Mouse (Mus musculus) intestine, embryonic 16.5 days (tissue): Measurements from ENCODE around the gene Ankrd26. TPM values are rescaled to one million over a fixed set of nuclear protein-coding genes. Genes with fewer than 3 reads are reported as not detected.

Experiments used
- ATAC-seq: fragments of 200-750 bp; cut with Nextera tagmentation; 2 replicates; pipeline ENCODE4 v1.8.0; 2017; ENCODE audit warnings: moderate TSS enrichment, moderate library complexity
- H3K27ac ChIP-seq: fragments of 300-500 bp; sonication (generic); 2 replicates; pipeline ENCODE4 v1.5.1; 2014; ENCODE audit warnings: mild to moderate bottlenecking, low read length
- H3K27me3 ChIP-seq: fragments of 300-500 bp; sonication (generic); replicated peaks from 2 replicates; pipeline ENCODE4 v1.6.1; 2014; ENCODE audit warnings: low read length, control low read depth, mixed read lengths; ENCODE audit not compliant: control insufficient read depth, insufficient read depth
- H3K36me3 ChIP-seq: fragments of 300-500 bp; sonication (generic); 2 replicates; pipeline ENCODE4 v1.6.1; 2014; ENCODE audit warnings: low read length, control low read depth; ENCODE audit not compliant: control insufficient read depth, insufficient read depth
- H3K4me1 ChIP-seq: fragments of 300-500 bp; sonication (generic); 2 replicates; pipeline ENCODE4 v1.6.1; 2014; ENCODE audit warnings: low read length, control low read depth, mixed read lengths; ENCODE audit not compliant: control insufficient read depth, insufficient read depth
- H3K4me2 ChIP-seq: fragments of 300-500 bp; sonication (generic); 2 replicates; pipeline ENCODE4 v1.6.1; 2014; ENCODE audit warnings: low read depth, low read length, control low read depth
- H3K4me3 ChIP-seq: fragments of 300-500 bp; sonication (generic); 2 replicates; pipeline ENCODE4 v1.5.1; 2014; ENCODE audit warnings: mild to moderate bottlenecking, low read length
- H3K9ac ChIP-seq: fragments of 300-500 bp; sonication (generic); 2 replicates; pipeline ENCODE4 v1.6.1; 2014; ENCODE audit warnings: low read depth, low read length
- H3K9me3 ChIP-seq: fragments of 300-500 bp; sonication (generic); 2 replicates; pipeline ENCODE4 v1.6.1; 2016; ENCODE audit warnings: low read length, control low read depth; ENCODE audit not compliant: control insufficient read depth
- WGBS: fragments of 180-500 bp; shearing (Covaris S2); extraction: QIAGEN DNeasy Blood & Tissue Kit; methylation state at CpG from one replicate; pipeline ENCODE4 v1.1.7; 2014; 5-methylcytosine and 5-hydroxymethylcytosine counted together
- polyA plus RNA-seq: library from polyadenylated mRNA; unstranded; fragments of >200 nt; fragmentation: Nextera tagmentation; extraction: Ambion mirVana; gene quantifications from 2 replicates; pipeline ENCODE4 v1.2.1, GENCODE M21; 2015

Ankrd26 gene
- polyA plus RNA-seq, 1 experiment from 2014 or later: 8.6 TPM

DNA sequence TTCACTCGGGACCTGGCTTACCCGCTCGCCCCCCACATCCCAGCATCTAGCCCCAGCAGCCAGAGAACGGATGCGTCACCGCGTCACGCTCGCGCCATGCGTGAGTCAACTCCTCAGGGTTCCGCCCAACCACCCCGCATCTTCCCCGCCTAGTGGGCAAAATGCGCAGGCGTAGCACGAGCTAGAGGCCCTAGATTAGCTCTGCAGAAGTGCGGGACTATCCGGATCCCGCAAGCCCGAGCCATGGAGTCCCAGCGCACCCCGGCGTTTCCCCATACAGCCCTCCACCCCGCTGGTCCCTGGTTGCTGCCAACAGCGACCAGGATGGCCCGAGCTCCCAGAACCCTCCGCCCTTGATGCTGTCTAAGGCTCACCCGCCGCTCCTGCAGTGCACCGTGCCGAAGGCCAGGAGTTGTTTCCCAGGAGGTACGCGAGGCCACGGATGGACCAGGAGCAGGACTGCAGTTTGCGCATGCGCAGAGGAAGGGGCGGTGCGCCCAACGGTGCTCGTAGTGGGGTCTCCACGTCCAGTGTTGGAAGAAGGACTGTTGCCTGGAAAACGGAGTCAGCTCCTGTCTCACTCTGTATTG lies 106.9 kb downstream of the Ankrd26 start, which contains the start of gene Zfp248:
Zfp248 (minus strand) TSS at position 487 of the 590 bp plus-strand sequence.
- H3K27ac ChIP-seq: peak within 1 kb of the TSS; percentile 86
- peaks cover 8% of the 10 kb centered on the region; the same call in 1 of the 2 replicates for H3K4me1 ChIP-seq
- peak; percentile 96 for ATAC-seq
- H3K4me2 ChIP-seq: peak within 1 kb of the TSS; percentile 79
- no peaks in the 10 kb centered on the region for H3K36me3 ChIP-seq
- H3K9me3 ChIP-seq: no peaks in the 10 kb centered on the region
- peak within 1 kb of the TSS; percentile 86 for H3K9ac ChIP-seq
- no peaks in the 10 kb centered on the region for H3K27me3 ChIP-seq
- H3K4me3 ChIP-seq: peak within 1 kb of the TSS; percentile 72
- WGBS: under 1% methylated on average over 43 of the region's 43 CpGs

DNA sequence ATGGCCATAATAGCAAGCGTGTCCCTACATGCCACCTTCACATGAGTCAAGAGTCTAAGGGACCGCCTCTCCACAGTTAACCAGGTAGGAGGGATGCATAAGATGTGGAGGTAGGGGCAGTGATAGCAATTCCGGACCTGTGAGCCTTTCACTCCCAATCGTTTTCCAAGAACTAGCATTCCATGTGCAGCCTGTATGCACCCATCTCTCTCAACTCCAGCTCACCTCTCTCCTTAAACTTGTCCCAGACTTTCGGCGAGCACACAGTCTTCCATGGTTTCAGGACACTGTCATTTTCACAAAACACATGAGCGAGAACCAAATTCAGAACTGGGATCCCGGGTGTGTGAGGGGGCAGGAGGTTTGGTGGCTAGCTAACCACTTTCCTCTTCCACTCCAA lies 107.6 kb downstream of the Ankrd26 start:
- Histone ChIP-seq H3K9me3 (no peaks in the 10 kb centered on the region), H3K27me3 (no peaks in the 10 kb centered on the region), H3K4me3 (peak overlapping the region; percentile 72), H3K9ac (peak overlapping the region; percentile 86; the same call in 1 of the 2 replicates), H3K27ac (no peak overlapping the region), H3K36me3 (no peaks in the 10 kb centered on the region), H3K4me1 (peaks cover 8% of the 10 kb centered on the region; the same call in 1 of the 2 replicates), H3K4me2 (peak overlapping the region; percentile 79)
- WGBS: 31% methylated on average over 8 of the region's 8 CpGs
- ATAC-seq: peak; percentile 4; the same call in 1 of the 2 replicates

Other genes with a start within 250 kb of the Ankrd26 start
- gene Bms1, start 142.8 kb downstream of the Ankrd26 start, polyA plus RNA-seq: 24.2 and 25.1 TPM in 2 replicates
- 3.8 TPM in 2 replicates for gene Zfp248, start 106.7 kb downstream of the Ankrd26 start, polyA plus RNA-seq
- gene Zfp9, start 82.9 kb downstream of the Ankrd26 start, polyA plus RNA-seq: 5.7 and 6.1 TPM in 2 replicates